In the genomic region with DNA sequence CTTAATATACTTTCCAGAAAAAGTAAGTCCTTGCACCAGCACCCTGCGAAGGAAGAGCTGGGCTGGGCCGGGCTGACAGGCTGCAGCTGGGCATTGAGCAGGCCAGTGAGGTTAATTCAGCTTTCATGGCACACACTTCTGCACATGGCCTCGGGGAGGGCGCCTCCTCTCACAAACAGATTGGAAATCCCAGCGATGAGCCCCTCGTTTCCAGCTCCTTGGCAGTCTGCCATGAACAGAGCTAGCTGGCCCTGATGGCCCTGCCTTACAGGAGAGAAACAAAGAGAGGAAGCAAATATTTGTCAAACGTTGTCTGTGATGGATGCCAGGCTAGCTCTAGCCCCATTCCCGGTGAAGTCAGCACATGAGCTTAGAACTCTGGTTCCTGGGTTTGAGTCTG, we compare ENCODE assay signal across 10 mouse cellular contexts.
DNase-seq lines count a peak whose midpoint lies in the region; ATAC-seq and TF ChIP-seq lines count a peak whose summit lies in the region.
"Had no signal": no experiment of that assay in that cellular context is flagged by ENCODE, and none has a peak within 500 bp of the region (broad histone marks: within the 10 kb centered on the region; RNA-seq: fewer than 3 reads in every experiment).

No protein-coding gene starts in this region.

- no peak for TF ChIP-seq POLR2A in thymus, adult 2 months (IDR thresholded peaks at IDR 0.05; ENCODE audit: control insufficient read depth, extremely low read depth, insufficient read depth, low read length, poor library complexity)

- TF ChIP-seq CTCF in kidney, postnatal 0 days (IDR thresholded peaks at IDR 0.05; ENCODE audit: low read depth), result no peak
- no peak for TF ChIP-seq CTCF in thymus, adult 2 months (IDR thresholded peaks at IDR 0.05; ENCODE audit: borderline replicate concordance, control insufficient read depth, extremely low read depth, insufficient read depth, low read length, poor library complexity)

- no peaks in the 10 kb centered on the region for H3K4me1 ChIP-seq in kidney, postnatal 0 days (replicated peaks; ENCODE audit: insufficient read depth, low read length)
- H3K4me1 ChIP-seq in limb, embryonic 13.5 days, result 0 out of 2 replicates have a peak, but pooled peaks cover 7% of the 10 kb centered on the region
- H3K4me1 ChIP-seq in thymus, adult 2 months (replicated peaks; ENCODE audit: control insufficient read depth, insufficient read depth, low read length), result no peaks in the 10 kb centered on the region

- no peak for ATAC-seq in kidney, postnatal 0 days (replicated peaks; ENCODE audit: low FRiP score, low read depth)
- 0 out of 2 replicates have a peak, but pooled peaks have one; percentile 3 for ATAC-seq in limb, embryonic 13.5 days (ENCODE audit: low FRiP score, low read depth)
- ATAC-seq: Patski had no signal

- WGBS in kidney, postnatal 0 days, result 29% methylated on average over 8 of the region's 8 CpGs
- WGBS in limb, embryonic 13.5 days, result 36% methylated on average over 8 of the region's 8 CpGs
- WGBS in thymus, adult 2 months, result 50% methylated on average over 8 of the region's 8 CpGs

- DNase-seq in kidney, postnatal 0 days (ENCODE audit: low spot score), result peak; percentile 19
- DNase-seq in kidney, adult 8-10 months, result no peak
- DNase-seq in cerebellum, postnatal 25 days, result peak; percentile 31 to 57
- peak; percentile 10 for DNase-seq in forelimb bud, embryonic 11.5 days (ENCODE audit: low read depth, low spot score)
- DNase-seq in retina, adult 2 months (ENCODE audit: low read depth, low spot score), result peak; percentile 20
- no peak for DNase-seq in thymus, adult 18-20 months
- DNase-seq in thymus, adult 2 months, result no peak

- no peaks in the 10 kb centered on the region for H3K27me3 ChIP-seq in kidney, postnatal 0 days (ENCODE audit: insufficient read depth, low read length)
- H3K27me3 ChIP-seq in limb, embryonic 13.5 days, result no peaks in the 10 kb centered on the region
- H3K27me3 ChIP-seq in thymus, adult 2 months (ENCODE audit: control insufficient read depth, insufficient read depth, low read length), result no peaks in the 10 kb centered on the region
- H3K27me3 ChIP-seq: Patski had no signal

- no peak overlapping the region for H3K27ac ChIP-seq in kidney, postnatal 0 days
- H3K27ac ChIP-seq in limb, embryonic 13.5 days, result no peak overlapping the region
- no peak overlapping the region for H3K27ac ChIP-seq in thymus, adult 2 months (ENCODE audit: control insufficient read depth, insufficient read depth, low read length)

- no peak overlapping the region for H3K4me2 ChIP-seq in kidney, postnatal 0 days (ENCODE audit: low read length)
- H3K4me2 ChIP-seq in limb, embryonic 13.5 days (replicated peaks), result no peak overlapping the region

- H3K4me3 ChIP-seq in kidney, postnatal 0 days (replicated peaks; ENCODE audit: low read depth, low read length), result no peak overlapping the region
- H3K4me3 ChIP-seq in limb, embryonic 13.5 days, result no peak overlapping the region
- no peak overlapping the region for H3K4me3 ChIP-seq in thymus, adult 2 months (ENCODE audit: control insufficient read depth, insufficient read depth, low read length)
- H3K4me3 ChIP-seq: myocyte had no signal

- no peaks in the 10 kb centered on the region for H3K9me3 ChIP-seq in kidney, postnatal 0 days (replicated peaks; ENCODE audit: low read length)
- no peaks in the 10 kb centered on the region for H3K9me3 ChIP-seq in limb, embryonic 13.5 days

- no peaks in the 10 kb centered on the region for H3K36me3 ChIP-seq in kidney, postnatal 0 days (ENCODE audit: insufficient read depth, low read length)
- no peaks in the 10 kb centered on the region for H3K36me3 ChIP-seq in limb, embryonic 13.5 days
- H3K36me3 ChIP-seq in thymus, adult 2 months (ENCODE audit: control insufficient read depth, insufficient read depth, low read length), result no peaks in the 10 kb centered on the region

- no peak overlapping the region for H3K9ac ChIP-seq in kidney, postnatal 0 days (ENCODE audit: low read depth, low read length)
- H3K9ac ChIP-seq in limb, embryonic 13.5 days, result no peak overlapping the region

Comparison
In these comparisons a context has a peak if more than half of its experiments do, and no peak if none do; other contexts are left out.
1. DNase-seq: peak in kidney, postnatal 0 days (single experiment), cerebellum, postnatal 25 days (2 of 2), forelimb bud, embryonic 11.5 days (single experiment) and retina, adult 2 months (single experiment); none in kidney, adult 8-10 months (0 of 2), thymus, adult 18-20 months (0 of 2) and thymus, adult 2 months (single experiment).